Mouse (Mus musculus) embryonic facial prominence, embryonic 13.5 days (tissue): ENCODE measurements at regions not wholly inside any gene's neighbourhood (a gene's known extent, or its start where the extent isn't known, plus 50 kb on each side); places are given as distances from the start of the nearest gene placed in this dataset.

Source experiments
- ATAC-seq: fragments of 200-750 bp; cut with Nextera tagmentation; 2 replicates; pipeline ENCODE4 v1.8.0; 2017; ENCODE audit warnings: low read depth; ENCODE audit not compliant: insufficient number of reproducible peaks, insufficient read depth, low FRiP score, low TSS enrichment
- H3K27ac ChIP-seq: fragments of 300-500 bp; sonication (generic); 2 replicates; pipeline ENCODE4 v1.5.1; 2015; ENCODE audit warnings: moderate library complexity, mild to moderate bottlenecking, inconsistent platforms
- H3K27me3 ChIP-seq: fragments of 300-500 bp; sonication (generic); 2 replicates; pipeline ENCODE4 v1.6.1; 2015; ENCODE audit warnings: mild to moderate bottlenecking, inconsistent platforms
- H3K36me3 ChIP-seq: fragments of 300-500 bp; sonication (generic); 2 replicates; pipeline ENCODE4 v1.6.1; 2015; ENCODE audit warnings: mild to moderate bottlenecking, inconsistent platforms
- H3K4me1 ChIP-seq: fragments of 300-500 bp; sonication (generic); 2 replicates; pipeline ENCODE4 v1.6.1; 2015; ENCODE audit warnings: inconsistent platforms
- H3K4me2 ChIP-seq: fragments of 300-500 bp; sonication (generic); 2 replicates; pipeline ENCODE4 v1.6.1; 2015; ENCODE audit warnings: moderate library complexity, mild to moderate bottlenecking, inconsistent platforms
- H3K4me3 ChIP-seq: fragments of 300-500 bp; sonication (generic); 2 replicates; pipeline ENCODE4 v1.5.1; 2015; ENCODE audit warnings: mild to moderate bottlenecking, inconsistent platforms
- H3K9ac ChIP-seq: fragments of 300-500 bp; sonication (generic); 2 replicates; pipeline ENCODE4 v1.6.1; 2015; ENCODE audit warnings: mild to moderate bottlenecking, inconsistent platforms
- H3K9me3 ChIP-seq: fragments of 300-500 bp; sonication (generic); 2 replicates; pipeline ENCODE4 v1.6.1; 2016; ENCODE audit warnings: inconsistent platforms
- WGBS: fragments of 180-500 bp; shearing (Covaris S2); methylation state at CpG from one replicate; pipeline ENCODE4 v1.1.7; 2015; ENCODE audit warnings: mixed read lengths; 5-methylcytosine and 5-hydroxymethylcytosine counted together

DNA sequence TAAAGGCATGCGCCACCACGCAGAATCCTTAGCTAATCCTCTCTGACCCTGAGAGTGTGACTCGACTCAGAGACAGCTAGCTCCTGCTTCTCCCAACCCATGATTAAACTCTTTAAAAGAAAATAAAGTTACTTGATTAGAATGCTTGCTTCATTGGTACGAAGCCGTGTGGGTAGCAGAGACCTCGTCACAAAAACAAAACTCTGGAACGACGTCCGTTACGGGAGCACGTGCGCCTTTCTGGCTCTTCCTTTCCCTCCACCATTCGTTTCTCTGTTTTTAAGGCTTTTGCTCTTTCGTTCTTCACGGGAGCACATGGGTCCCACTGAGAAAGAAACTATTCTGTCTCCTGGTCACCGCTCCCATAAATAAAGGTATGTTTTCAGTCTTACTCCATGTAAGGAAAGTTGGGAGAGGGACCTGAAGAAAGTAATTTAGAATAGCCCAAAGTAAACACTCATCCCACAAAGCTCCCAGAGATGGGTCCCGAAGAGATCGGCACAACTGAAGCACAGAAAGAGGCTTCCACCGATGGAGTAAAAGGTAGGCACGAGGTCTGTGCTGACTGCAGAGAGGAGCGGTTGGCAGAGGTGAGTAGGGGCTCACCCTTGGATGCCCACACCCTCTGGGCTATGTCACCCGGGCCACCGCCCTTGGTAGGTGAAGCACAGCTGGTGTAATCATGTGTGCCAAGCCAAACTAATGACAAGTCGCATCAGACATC lies 70.2 kb upstream of the Cpm start:
- no peak for ATAC-seq
- no peak overlapping the region for H3K4me2 ChIP-seq
- peaks cover 4% of the 10 kb centered on the region; the same call in 1 of the 2 replicates for H3K27me3 ChIP-seq
- no peak overlapping the region for H3K27ac ChIP-seq
- no peaks in the 10 kb centered on the region for H3K36me3 ChIP-seq
- no peaks in the 10 kb centered on the region for H3K9me3 ChIP-seq
- peaks cover 23% of the 10 kb centered on the region for H3K4me1 ChIP-seq
- WGBS, result 82% methylated on average over 24 of the region's 24 CpGs
- H3K9ac ChIP-seq, result no peak overlapping the region
- H3K4me3 ChIP-seq, result no peak overlapping the region

DNA sequence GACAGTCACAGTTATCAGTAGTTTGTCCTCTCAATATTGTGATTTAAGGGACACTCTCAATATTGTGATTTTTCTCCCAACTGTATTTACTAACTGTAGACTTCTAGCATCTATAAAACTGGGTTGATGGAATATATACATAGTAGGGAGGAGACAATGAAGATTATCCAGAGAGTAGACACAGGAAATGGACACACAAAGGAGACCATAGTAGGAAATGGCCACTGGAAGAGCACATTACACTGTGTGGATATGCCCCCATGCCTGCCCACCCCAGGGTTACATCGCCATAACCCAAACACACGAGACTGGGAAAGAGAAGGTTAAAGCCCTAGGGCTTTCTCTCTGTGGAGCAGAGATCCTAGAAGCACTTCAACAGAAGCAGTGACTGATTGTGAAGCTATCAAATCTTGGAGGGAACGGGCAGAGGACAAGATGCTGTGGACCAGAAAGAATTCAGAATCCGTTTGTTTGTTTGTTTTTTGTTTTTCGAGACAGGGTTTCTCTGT lies 71.0 kb upstream of the Cpm start:
- no peaks in the 10 kb centered on the region for H3K36me3 ChIP-seq
- no peak overlapping the region for H3K4me3 ChIP-seq
- peaks cover 28% of the 10 kb centered on the region for H3K4me1 ChIP-seq
- H3K9ac ChIP-seq, result no peak overlapping the region
- ATAC-seq, result no peak
- no peak overlapping the region for H3K27ac ChIP-seq
- 80% methylated on average over 5 of the region's 5 CpGs for WGBS
- H3K9me3 ChIP-seq, result no peaks in the 10 kb centered on the region
- peaks cover 4% of the 10 kb centered on the region; the same call in 1 of the 2 replicates for H3K27me3 ChIP-seq
- no peak overlapping the region for H3K4me2 ChIP-seq

DNA sequence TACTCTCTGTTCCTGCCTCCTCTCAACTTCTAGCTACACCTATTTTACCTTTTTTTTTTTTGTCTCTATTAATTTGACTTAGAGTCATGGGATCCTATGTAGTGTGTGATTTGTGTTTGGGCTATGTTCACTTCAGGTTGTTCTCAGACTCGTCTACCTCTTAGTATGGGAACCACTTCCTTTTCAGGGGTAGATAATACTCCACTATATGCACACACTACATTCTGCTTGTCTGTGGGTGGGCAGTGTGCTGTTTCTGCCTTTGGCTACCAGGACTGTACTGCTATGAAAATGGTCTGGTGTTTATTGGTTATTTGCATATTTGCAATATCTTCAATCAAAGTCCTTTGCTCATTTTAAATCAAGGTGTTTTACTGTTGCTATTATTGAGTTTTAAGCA lies 71.6 kb upstream of the Cpm start:
- H3K4me2 ChIP-seq, result no peak overlapping the region
- H3K4me3 ChIP-seq, result no peak overlapping the region
- H3K36me3 ChIP-seq, result no peaks in the 10 kb centered on the region
- no peak for ATAC-seq
- H3K4me1 ChIP-seq, result peaks cover 33% of the 10 kb centered on the region
- no peaks in the 10 kb centered on the region for H3K9me3 ChIP-seq
- H3K9ac ChIP-seq, result no peak overlapping the region
- 94% methylated on average over 1 of the region's 1 CpGs for WGBS
- H3K27ac ChIP-seq, result no peak overlapping the region
- H3K27me3 ChIP-seq, result peaks cover 4% of the 10 kb centered on the region; the same call in 1 of the 2 replicates

DNA sequence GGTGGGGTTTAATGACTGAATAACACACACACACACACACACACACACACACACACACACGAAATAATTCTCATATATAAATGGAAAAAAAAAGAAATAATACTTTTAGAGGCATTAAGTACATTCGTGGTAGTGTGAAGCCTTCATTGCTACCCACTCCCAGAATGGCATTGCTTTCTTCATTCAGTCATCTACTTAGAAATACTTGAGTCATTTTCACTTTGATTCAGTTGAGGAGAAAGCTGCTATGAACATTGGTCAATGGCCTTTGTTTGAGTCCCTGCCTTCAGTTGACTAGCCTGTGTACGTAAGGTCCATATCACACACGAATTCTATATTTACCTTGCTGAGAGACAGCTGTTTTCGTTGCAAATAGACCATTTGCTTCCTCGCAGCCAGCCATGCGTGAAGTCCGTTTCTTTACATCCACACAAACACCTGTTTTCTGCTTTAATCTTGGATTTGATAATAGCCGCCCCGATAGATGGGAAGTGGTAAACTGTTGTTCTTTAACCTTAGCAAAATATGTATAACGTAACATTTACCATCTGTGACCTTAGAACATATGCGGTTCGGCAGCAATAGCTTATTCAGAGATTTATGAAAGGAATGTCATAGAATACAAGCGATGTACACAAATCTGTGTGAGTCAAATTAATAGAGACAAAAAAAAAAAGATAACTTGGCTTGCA lies 72.3 kb upstream of the Cpm start:
- WGBS, result 76% methylated on average over 14 of the region's 14 CpGs
- Histone ChIP-seq H3K27me3 (peaks cover 4% of the 10 kb centered on the region; the same call in 1 of the 2 replicates), H3K4me3 (no peak overlapping the region), H3K27ac (no peak overlapping the region), H3K4me1 (peaks cover 38% of the 10 kb centered on the region), H3K36me3 (no peaks in the 10 kb centered on the region), H3K4me2 (no peak overlapping the region), H3K9ac (no peak overlapping the region), H3K9me3 (no peaks in the 10 kb centered on the region)
- no peak for ATAC-seq

DNA sequence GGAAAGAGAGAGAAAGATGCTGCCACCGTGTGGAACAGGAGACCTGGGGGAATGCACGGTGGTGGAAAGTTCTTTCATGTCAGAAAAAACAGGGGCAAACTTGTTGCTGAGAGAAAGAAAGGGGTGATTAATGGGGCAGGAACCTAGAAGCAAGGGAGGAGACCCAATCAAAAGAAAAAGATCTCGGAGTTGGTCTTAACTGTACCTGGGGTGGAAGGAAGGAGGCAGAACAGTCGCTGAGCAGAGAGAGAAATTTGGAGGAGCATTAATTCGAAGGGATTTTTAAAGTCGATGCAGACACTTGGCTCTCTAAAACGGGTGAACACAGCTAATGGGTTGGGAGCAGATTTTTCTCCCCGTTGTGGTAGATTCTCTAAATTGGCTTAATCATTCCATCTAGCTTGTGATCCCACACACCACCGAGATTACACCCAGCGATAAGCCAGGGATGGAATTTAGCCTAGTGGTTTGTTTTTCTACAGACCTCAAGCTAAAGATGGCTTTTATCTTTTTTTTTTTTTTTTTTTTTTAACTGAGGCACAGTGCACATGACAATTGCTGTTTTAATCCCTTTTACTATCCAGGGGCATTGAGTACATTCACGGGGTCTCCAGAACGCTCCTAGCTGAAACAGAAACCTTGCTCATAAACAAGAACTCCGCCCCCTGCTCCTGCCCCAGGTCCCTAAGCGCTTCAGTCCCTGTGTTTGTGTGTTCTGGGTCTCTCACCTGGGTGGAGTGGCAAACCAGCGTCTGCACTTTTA lies 73.1 kb upstream of the Cpm start:
- Histone ChIP-seq H3K9ac (no peak overlapping the region), H3K27me3 (peaks cover 4% of the 10 kb centered on the region; the same call in 1 of the 2 replicates), H3K9me3 (no peaks in the 10 kb centered on the region), H3K4me1 (peaks cover 38% of the 10 kb centered on the region), H3K4me2 (peak overlapping the region; percentile 19; the same call in 1 of the 2 replicates), H3K36me3 (no peaks in the 10 kb centered on the region), H3K4me3 (no peak overlapping the region), H3K27ac (no peak overlapping the region)
- ATAC-seq, result no peak
- 39% methylated on average over 15 of the region's 15 CpGs for WGBS

DNA sequence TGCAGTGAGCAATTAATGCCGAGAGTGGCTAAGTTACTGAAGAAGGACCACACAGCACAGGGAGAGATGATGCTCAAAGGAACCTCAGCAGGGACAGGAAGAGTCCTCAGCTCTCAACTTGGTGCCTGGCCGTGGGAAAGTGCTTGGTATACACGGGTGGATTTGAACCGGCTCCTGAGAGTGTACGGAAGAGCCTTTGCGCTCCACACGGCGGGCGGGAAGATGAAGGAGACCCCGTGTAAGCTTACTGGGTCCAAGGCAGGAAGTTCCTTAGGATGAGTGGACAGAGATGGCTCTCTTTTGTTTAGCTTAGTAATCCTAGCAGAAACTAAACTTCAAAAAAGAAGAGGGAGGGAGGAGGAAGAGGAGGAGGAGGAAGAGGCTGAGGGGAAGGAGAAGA lies 73.8 kb upstream of the Cpm start:
- ATAC-seq, result no peak
- no peak overlapping the region for H3K9ac ChIP-seq
- peaks cover 4% of the 10 kb centered on the region; the same call in 1 of the 2 replicates for H3K27me3 ChIP-seq
- H3K4me1 ChIP-seq, result peaks cover 35% of the 10 kb centered on the region
- H3K9me3 ChIP-seq, result no peaks in the 10 kb centered on the region
- no peak overlapping the region for H3K27ac ChIP-seq
- 85% methylated on average over 10 of the region's 10 CpGs for WGBS
- H3K4me2 ChIP-seq, result no peak overlapping the region
- no peaks in the 10 kb centered on the region for H3K36me3 ChIP-seq
- H3K4me3 ChIP-seq, result no peak overlapping the region

DNA sequence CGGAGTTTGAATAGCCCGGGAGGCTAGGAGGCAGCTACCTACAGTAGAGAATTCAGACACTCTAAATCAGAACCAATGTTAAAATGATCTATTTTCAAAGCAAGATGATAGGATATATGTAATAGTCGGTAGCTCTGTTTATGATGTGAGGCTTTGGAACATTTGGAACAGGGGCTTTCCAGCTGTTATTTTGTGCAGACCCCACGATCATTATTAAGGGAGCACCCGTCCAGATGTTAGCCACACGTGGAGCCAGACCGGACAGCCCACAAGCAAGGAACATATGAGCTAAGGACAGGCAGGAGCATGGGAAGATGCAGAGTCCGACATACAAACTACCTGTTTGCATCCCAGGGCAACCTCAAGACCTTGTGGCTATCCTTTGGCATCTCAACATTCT lies 74.3 kb upstream of the Cpm start:
- H3K4me2 ChIP-seq, result no peak overlapping the region
- no peaks in the 10 kb centered on the region for H3K36me3 ChIP-seq
- H3K27me3 ChIP-seq, result peaks cover 4% of the 10 kb centered on the region; the same call in 1 of the 2 replicates
- WGBS, result 73% methylated on average over 8 of the region's 8 CpGs
- no peak overlapping the region for H3K27ac ChIP-seq
- H3K4me1 ChIP-seq, result peaks cover 32% of the 10 kb centered on the region
- ATAC-seq, result no peak
- no peak overlapping the region for H3K9ac ChIP-seq
- no peak overlapping the region for H3K4me3 ChIP-seq
- H3K9me3 ChIP-seq, result no peaks in the 10 kb centered on the region

DNA sequence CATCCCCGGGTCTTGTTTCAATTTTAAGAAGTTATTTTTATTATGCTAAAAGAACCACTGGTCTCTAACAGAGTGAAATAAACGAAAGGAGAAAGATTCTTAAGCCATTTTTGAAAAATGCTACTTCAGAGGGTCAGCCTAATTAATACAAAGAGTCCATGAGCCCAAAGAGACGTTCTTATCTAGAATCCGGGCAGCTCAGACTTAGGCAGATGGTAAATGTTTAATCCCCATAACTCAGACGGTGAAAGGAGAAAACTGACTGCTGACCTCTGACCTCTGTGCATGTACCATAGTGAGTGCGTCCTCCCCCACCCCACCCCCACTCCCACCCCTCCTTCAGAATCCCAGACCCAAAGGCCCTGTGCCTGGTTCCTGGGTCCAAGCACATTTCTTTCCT lies 74.8 kb upstream of the Cpm start:
- ATAC-seq, result no peak
- Histone ChIP-seq H3K4me1 (peaks cover 27% of the 10 kb centered on the region), H3K27ac (no peak overlapping the region), H3K36me3 (no peaks in the 10 kb centered on the region), H3K27me3 (peaks cover 4% of the 10 kb centered on the region; the same call in 1 of the 2 replicates), H3K4me2 (no peak overlapping the region), H3K4me3 (no peak overlapping the region), H3K9me3 (no peaks in the 10 kb centered on the region), H3K9ac (no peak overlapping the region)
- WGBS, result 57% methylated on average over 6 of the region's 6 CpGs

DNA sequence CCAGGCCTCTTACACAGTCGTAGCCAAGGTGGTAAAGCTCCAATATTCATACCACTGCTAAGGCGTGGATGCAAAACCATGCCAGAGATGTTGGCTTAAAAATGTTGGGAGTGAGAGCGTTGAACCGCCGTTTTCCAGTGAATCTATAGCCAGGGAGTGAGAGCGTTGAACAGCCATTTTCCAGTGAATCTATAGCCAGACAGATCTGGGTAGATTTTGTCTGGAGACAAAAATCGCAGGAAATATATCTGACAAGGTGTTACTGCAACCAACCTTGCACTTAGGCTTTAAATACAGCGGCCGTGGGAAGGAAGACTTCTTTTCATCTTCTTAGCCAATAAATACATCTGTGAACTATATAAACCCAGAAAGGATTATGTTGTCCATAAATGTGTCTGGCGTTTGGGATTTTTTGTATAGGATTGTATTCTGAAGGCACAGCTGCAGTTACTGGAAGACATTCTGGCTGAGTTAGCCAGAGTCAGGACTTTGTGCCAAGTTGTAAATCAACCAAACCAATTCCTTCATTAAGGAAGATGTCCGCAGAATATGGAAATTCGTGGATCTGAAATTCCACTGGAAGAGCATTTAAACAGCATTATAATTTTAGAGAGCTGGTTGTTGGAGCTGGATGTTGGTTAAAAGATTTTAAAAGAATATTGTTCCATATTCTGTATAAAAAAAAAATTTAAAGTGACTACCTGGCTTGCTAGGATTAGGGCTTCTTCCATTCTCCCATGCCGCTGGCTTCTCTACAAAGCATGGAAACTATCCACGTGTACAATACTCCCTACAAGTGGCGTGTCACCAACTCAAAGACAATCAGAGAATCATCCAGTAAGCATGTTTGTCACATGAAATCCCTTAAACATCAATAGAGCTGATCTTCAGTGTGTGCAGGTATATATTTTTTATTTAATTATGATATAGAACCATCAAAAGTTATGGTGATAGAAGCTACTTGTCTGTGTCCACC lies 75.8 kb upstream of the Cpm start:
- Histone ChIP-seq H3K4me1 (peaks cover 24% of the 10 kb centered on the region), H3K27me3 (no peaks in the 10 kb centered on the region; the same call in 1 of the 2 replicates), H3K27ac (peak overlapping the region; percentile 61), H3K9ac (no peak overlapping the region), H3K9me3 (no peaks in the 10 kb centered on the region), H3K4me2 (no peak overlapping the region), H3K4me3 (no peak overlapping the region), H3K36me3 (no peaks in the 10 kb centered on the region)
- 70% methylated on average over 15 of the region's 15 CpGs for WGBS
- ATAC-seq, result no peak

DNA sequence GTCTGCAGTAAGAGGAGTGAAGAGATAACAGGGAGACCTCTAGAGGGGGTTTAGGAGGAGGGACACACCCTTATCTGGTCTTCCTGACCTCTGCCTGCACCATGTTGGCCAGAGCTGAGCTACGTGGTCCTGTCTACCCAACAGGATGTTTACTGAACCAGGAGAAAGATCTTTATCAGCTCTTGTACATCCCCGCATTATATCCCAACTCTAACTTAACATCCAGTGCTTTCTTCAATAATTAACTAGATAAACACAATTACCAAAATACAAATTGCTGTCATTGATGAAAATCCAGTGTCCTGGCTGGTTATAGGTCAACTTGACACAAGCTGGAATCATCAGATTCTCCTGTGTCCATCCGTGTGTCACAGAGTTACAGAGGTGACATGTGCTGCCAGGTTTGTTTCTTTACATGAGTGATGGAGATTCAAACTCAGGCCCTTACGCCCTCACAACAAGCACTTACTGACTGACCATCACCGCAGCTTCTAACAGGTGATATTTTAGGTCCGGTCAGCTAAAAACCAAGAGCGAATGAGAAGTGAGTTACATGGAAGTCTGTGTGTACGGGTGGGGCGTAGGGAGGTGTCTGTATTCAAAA lies 77.1 kb upstream of the Cpm start:
- H3K9ac ChIP-seq, result no peak overlapping the region
- H3K9me3 ChIP-seq, result no peaks in the 10 kb centered on the region
- no peaks in the 10 kb centered on the region for H3K36me3 ChIP-seq
- H3K27ac ChIP-seq, result no peak overlapping the region
- peaks cover 32% of the 10 kb centered on the region for H3K4me1 ChIP-seq
- WGBS, result 92% methylated on average over 9 of the region's 9 CpGs
- no peak overlapping the region for H3K4me2 ChIP-seq
- no peak for ATAC-seq
- H3K4me3 ChIP-seq, result no peak overlapping the region
- H3K27me3 ChIP-seq, result no peaks in the 10 kb centered on the region; the same call in 1 of the 2 replicates
